Mouse (Mus musculus) CH12.LX (cell line): ENCODE measurements around the gene Ppbp.

Source experiments
- CTCF ChIP-seq, 2 experiments: IDR thresholded peaks in 1 of 2; conservative IDR thresholded peaks in 1 of 2; 2 replicates each; pipeline ENCODE4 v1.5.1; 2011 to 2012; ENCODE audit warnings: low read depth in 2 of 2, low read length in 2 of 2, improper control_type of control experiment in 1 of 2, inconsistent platforms in 1 of 2, mild to moderate bottlenecking in 1 of 2, moderate library complexity in 1 of 2
- EP300 ChIP-seq: IDR thresholded peaks from 2 replicates; pipeline ENCODE4 v1.6.1; 2011; ENCODE audit warnings: low read length, improper control_type of control experiment
- GABPA ChIP-seq: IDR thresholded peaks from 2 replicates; pipeline ENCODE4 v1.6.1; 2012; ENCODE audit warnings: low read depth, low read length, improper control_type of control experiment, inconsistent platforms; ENCODE audit not compliant: insufficient replicate concordance
- MAFK ChIP-seq: IDR thresholded peaks from 2 replicates; pipeline ENCODE4 v1.6.1; 2011; ENCODE audit warnings: low read length, improper control_type of control experiment; ENCODE audit not compliant: insufficient replicate concordance
- MAZ ChIP-seq: IDR thresholded peaks from 2 replicates; pipeline ENCODE4 v1.6.1; 2012; ENCODE audit warnings: low read depth, mild to moderate bottlenecking, inconsistent platforms, low read length, improper control_type of control experiment, moderate library complexity
- POLR2A ChIP-seq: IDR thresholded peaks from 2 replicates; pipeline ENCODE4 v1.6.1; 2011; ENCODE audit warnings: low read depth, mild to moderate bottlenecking, improper control_type of control experiment, low read length
- TCF12 ChIP-seq: IDR thresholded peaks from 2 replicates; pipeline ENCODE4 v1.6.1; 2014; ENCODE audit warnings: low read depth, mild to moderate bottlenecking, inconsistent platforms, low read length, improper control_type of control experiment
- ZMIZ1 ChIP-seq: IDR thresholded peaks from 2 replicates; pipeline ENCODE4 v1.6.1; 2012; ENCODE audit warnings: low read depth, mild to moderate bottlenecking, inconsistent platforms, low read length, improper control_type of control experiment

GRCm38 (mm10) chr5:90758020-90758605, 10.2 kb upstream of the Ppbp start:
- TF ChIP-seq EP300, result no peak; the same call in 1 of the 2 replicates
- TF ChIP-seq POLR2A, result no peak
- TF ChIP-seq MAZ, result no peak
- no peak for TF ChIP-seq TCF12
- no peak for TF ChIP-seq GABPA
- peak; percentile 71 for TF ChIP-seq MAFK
- no peak for TF ChIP-seq CTCF (conservative IDR thresholded peaks at IDR 0.05 in 1 of 2, IDR thresholded peaks at IDR 0.05 in 1 of 2; ENCODE audit: low read depth in 2 of 2, low read length in 2 of 2)
- no peak for TF ChIP-seq ZMIZ1
